Mouse (Mus musculus) skeletal muscle tissue, adult 2 months (tissue): ENCODE results near the gene Surf1.

Source experiments
- DNase-seq: peaks from one replicate; pipeline ENCODE4 v3.0.0-alpha.2; 2012; ENCODE audit warnings: low read depth, low spot score

Surf1 gene

GRCm38 (mm10) chr2:26915927-26916728 lies at the start of gene Surf1, which contains the start of gene Surf2:
TSS of gene Surf1 (minus strand) at chr2:26916530.
TSS of gene Surf2 (plus strand) at chr2:26916367.
- peak; percentile 74 for DNase-seq

- no peak for DNase-seq
These were observed 48.5 kb upstream of the Surf1 start for GRCm38 (mm10) chr2:26964724-26965370.

- DNase-seq = peak; percentile 94
These were observed 47.8 kb upstream of the Surf1 start, which contains the start of gene Rexo4 for GRCm38 (mm10) chr2:26963923-26964723. TSS of gene Rexo4 (minus strand) at chr2:26964386.

GRCm38 (mm10) chr2:26960756-26961155 lies 44.4 kb upstream of the Surf1 start:
- DNase-seq = no peak

GRCm38 (mm10) chr2:26957488-26957859 lies 41.1 kb upstream of the Surf1 start:
- no peak for DNase-seq

- DNase-seq = no peak
These were observed 40.6 kb upstream of the Surf1 start for GRCm38 (mm10) chr2:26956811-26957487.

GRCm38 (mm10) chr2:26954735-26955395 lies 38.5 kb upstream of the Surf1 start:
- no peak for DNase-seq

GRCm38 (mm10) chr2:26952866-26953265 lies 36.5 kb upstream of the Surf1 start:
- no peak for DNase-seq

- no peak for DNase-seq
These were observed 35.9 kb upstream of the Surf1 start for GRCm38 (mm10) chr2:26952193-26952592.

- DNase-seq = no peak
These were observed 35.1 kb upstream of the Surf1 start for GRCm38 (mm10) chr2:26951346-26951905.

GRCm38 (mm10) chr2:26950411-26950810 lies 34.1 kb upstream of the Surf1 start:
- DNase-seq = no peak

- no peak for DNase-seq
These were observed 26.9 kb upstream of the Surf1 start for GRCm38 (mm10) chr2:26943253-26943652.

- no peak for DNase-seq
These were observed 25.2 kb upstream of the Surf1 start for GRCm38 (mm10) chr2:26941539-26941938.

GRCm38 (mm10) chr2:26936425-26936824 lies 20.1 kb upstream of the Surf1 start:
- DNase-seq = no peak

- no peak for DNase-seq
These were observed 19.0 kb upstream of the Surf1 start for GRCm38 (mm10) chr2:26935286-26935685.

- DNase-seq = peak; percentile 91
These were observed 17.1 kb upstream of the Surf1 start, which contains the start of the genes Surf4 and Stkld1 for GRCm38 (mm10) chr2:26933304-26934055. TSS of gene Surf4 (minus strand) at chr2:26933928. TSS of gene Stkld1 (plus strand) at chr2:26934047.

GRCm38 (mm10) chr2:26932473-26933303 lies 16.4 kb upstream of the Surf1 start:
- DNase-seq = no peak

GRCm38 (mm10) chr2:26930390-26930789 lies 14.1 kb upstream of the Surf1 start:
- peak; percentile 60 for DNase-seq
